Mouse (Mus musculus) bone marrow, adult 2 months (tissue): ENCODE measurements around the gene Brpf3.

Experiments used
- CTCF ChIP-seq: fragments of 200-500 bp; IDR thresholded peaks from 2 replicates; pipeline ENCODE4 v1.5.1; 2011; ENCODE audit warnings: low read length, control low read depth; ENCODE audit not compliant: control insufficient read depth, insufficient read depth
- POLR2A ChIP-seq: fragments of 200-500 bp; IDR thresholded peaks from 2 replicates; pipeline ENCODE4 v1.6.1; 2011; ENCODE audit warnings: low read depth, mild to moderate bottlenecking, control low read depth, low read length, borderline replicate concordance; ENCODE audit not compliant: control insufficient read depth

GRCm38 (mm10) chr17:28825359-28826041 lies 24.6 kb downstream of the Brpf3 start:
- TF ChIP-seq POLR2A = no peak
- TF ChIP-seq CTCF = no peak
